Mouse (Mus musculus) common myeloid progenitor, adult 5-6 weeks (primary cell): Measurements from ENCODE around the gene Plekhm1. TPM values are rescaled to one million over a fixed set of nuclear protein-coding genes. Genes with fewer than 3 reads are reported as not detected.
"Not testable (repeated sequence)": the region's sequence is repeated elsewhere in the genome, so short reads cannot be mapped to it uniquely, and the experiment has no call there.

Source experiments
- ATAC-seq: replicated peaks from 2 replicates; pipeline ENCODE4 v1.8.0; 2016; ENCODE audit warnings: low read depth, mild to moderate bottlenecking, moderate TSS enrichment, inconsistent platforms; ENCODE audit not compliant: poor library complexity, severe bottlenecking
- total RNA-seq: library from RNA; stranded (forward); fragments of 200-1000, 187-1606 nt; gene quantifications from 2 replicates; pipeline ENCODE4 v1.2.3, GENCODE M21; 2017

Plekhm1 gene
- 3.6 and 6.3 TPM in 2 replicates for total RNA-seq

DNA sequence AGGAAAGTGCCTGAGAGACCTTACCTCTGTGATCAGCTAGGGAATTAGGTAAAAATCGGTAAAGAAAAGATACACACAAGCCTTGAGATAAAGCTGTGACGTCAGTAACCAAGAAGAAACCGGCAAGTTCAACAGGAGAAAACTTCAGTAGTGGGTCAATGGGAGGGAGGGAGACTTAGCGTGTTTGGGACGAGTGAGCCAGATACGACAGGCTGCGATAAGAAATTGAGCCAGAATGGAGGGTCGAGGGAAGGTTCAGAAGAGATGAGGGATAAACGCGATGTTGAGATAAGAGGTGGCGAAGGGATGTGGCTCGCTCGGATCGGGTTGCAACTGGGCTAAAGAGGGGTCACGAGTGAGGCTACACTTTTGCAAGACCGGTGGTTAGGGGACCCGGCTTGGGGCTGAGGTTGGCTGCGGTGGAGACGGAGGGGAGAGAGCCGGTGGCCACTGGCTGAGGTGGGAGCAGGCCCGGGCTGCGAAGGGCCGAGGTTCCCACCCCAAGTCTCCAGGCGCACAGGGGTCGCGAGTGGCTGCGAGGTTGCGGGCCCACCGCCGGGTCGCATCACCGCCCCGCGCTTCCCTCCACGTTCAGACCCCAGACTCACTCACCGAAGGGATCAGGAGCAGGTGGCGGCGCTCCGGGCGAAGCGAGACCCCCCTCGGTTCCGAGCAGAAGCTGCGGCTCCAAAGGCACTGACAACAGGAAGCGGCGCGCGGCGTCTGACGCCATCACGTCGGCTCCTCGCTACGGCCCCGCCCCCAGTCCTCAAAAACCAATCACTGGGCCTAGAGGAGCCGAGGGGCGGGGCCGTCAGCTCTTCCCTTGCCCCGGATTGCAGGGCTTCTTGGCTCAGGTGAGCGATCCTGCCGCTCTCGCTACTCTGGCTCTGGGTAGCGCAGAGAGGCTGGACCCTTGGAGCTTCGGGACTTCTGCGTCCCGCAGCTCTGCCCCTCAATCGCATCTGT is at the start of gene Plekhm1:
Gene Plekhm1, minus strand, starts transcription at position 707 of the 969 bp plus-strand sequence.
- ATAC-seq = peak; percentile 96

DNA sequence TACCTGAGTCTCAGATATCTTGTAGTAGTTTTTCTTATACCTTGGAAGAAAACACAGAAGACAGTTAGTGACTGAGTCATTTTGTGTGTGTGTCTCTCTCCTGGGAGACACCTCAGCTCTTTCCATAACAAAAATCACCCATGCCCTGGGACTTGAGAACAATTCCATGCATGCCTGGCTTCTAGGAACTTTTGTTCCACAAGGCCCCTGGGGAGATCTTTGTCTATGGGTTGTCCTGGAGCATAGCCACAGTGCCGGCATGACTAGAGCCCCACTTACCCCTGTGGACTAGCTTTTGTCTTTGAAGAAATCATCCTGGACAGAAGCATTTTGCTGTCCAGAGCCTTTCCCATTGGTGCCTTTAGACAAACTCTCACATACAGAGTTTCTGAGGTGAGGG is 38.6 kb upstream of the Plekhm1 start:
- not testable (repeated sequence) for ATAC-seq

DNA sequence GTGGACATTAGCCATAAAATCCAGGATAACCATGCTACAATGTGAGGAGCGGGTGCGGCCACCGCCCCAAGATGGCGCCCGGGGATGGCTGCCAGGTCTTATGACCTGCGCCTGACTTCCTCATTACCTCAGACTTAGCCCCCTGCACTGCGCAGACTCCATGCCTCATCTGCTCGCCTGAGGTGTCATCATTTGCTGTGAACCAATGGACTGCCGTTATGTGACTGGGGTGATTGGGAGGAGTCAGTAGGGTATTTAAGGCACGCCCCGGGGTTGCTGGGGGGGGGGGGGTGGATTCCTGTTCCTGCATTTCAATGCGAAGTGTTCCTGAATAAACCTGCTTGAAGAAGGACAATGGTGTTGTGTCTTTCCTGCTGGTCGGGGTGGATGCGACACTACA is 37.2 kb upstream of the Plekhm1 start:
- ATAC-seq = not testable (repeated sequence)

DNA sequence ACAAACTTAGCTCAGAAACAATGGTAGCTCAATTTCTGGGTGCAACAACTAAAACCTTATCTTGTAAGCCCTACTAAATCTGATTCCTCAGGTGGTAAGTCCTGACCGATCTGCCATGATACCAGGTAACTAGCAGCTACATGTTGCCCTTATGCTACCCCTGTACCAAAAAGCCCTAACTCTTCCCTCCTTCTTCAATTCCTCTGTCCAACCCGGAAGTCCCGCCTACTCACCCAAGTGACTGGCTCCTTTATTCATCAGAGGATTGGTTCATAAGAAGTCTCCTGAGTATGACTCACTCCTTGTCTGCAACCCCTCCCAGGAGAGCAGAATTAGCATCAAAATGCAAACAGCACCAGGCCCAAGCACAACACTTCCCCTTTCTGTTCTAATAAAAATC is 31.2 kb upstream of the Plekhm1 start:
- ATAC-seq = no peak

DNA sequence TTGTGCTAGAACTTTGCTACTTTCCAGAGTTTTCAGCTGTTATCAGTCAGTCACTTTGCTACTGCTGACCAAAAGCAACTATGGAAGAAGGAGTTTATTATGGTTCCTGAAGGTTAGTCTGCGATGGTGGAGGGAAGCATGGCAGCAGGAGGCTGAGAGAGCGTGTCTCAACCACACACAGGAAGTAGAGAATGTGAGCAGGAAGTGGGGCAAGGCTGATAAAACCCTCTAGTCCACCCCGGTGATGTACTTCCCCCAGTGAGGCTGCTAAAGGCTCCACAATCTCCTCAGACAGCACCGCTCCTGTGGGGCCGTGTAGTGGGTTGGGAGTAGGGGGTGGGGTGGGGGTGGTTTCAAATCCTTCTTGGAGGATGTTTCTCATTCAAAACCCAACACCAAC is 23.8 kb upstream of the Plekhm1 start:
- peak; percentile 99 for ATAC-seq

DNA sequence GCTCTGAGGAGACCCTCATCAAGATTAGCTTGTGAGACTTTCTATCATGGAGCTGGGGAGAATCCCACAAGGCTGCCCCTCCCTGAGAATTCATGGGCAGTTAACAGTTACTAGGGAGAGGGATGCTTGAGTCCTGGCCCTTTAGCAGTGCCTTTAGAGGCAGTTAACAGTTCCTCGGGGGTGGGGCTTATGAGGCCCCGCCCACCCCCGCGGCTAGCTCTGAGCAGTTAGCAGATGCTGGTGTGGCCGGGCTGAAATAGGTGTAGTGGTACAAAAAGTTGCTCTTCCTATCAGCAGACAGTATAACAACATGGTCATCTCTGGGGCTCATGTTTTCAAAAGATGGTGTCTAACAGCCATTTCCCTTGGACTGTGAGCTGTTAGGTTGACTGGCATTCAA is 12.5 kb upstream of the Plekhm1 start:
- ATAC-seq = 0 out of 2 replicates have a peak, but pooled peaks have one; percentile 32

DNA sequence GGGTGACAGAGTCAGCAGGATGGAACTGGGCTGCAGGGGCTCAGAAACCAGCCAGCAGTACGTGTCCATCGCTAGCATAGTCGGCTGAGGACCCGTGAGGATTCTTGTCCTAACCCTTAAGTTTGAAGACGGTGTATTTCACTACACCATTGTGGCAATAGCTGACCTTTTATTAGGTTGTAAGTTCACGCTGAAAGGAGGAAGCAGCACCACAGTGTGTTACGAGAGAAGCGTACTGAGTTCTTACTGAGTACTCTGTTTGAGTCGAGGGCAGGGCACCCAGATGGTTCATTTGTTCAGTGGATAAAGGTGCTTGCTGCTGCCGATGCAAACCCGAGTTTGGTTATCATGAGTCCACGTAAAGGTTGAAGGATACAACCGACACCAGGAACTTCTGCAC is 7.2 kb upstream of the Plekhm1 start:
- no peak for ATAC-seq

DNA sequence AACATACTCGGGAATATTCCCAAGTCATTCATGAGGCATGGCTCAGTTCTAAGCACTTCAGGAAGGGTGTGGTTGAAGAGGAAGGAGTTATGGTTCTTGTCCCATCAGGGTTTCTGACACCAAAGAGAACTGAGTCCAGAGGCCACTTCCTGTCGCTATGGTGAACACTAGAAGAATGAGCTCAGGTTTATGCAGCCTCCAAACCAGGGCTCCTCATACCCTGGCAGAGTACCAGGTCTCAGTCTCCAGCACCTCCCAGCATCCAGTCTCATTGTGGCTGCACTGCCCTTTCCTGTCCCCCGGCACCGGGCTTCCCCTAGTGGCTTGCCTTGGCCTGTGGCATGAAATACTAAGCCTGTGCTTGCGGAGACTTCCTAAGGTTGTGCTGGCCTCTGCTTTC is 6.7 kb upstream of the Plekhm1 start:
- ATAC-seq = peak; percentile 56

DNA sequence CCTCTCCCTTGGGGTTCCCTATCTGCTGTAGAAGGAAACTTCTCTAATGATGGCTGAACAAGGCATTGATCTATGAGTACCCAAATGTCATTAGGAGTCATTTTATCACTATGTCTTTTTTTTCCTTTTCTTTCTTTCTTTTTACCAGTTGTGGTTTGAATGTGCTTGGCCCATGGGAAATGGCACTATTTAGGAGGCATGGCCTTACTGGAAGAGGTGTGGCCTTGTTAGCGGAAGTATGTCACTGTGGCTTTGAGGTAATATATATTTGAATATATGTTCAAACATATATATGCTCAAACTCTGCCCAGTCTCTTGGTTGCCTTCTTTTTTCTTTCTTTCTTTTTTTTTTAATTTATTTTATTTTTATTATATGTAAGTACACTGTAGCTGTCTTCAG is 1.0 kb upstream of the Plekhm1 start:
- no peak for ATAC-seq

DNA sequence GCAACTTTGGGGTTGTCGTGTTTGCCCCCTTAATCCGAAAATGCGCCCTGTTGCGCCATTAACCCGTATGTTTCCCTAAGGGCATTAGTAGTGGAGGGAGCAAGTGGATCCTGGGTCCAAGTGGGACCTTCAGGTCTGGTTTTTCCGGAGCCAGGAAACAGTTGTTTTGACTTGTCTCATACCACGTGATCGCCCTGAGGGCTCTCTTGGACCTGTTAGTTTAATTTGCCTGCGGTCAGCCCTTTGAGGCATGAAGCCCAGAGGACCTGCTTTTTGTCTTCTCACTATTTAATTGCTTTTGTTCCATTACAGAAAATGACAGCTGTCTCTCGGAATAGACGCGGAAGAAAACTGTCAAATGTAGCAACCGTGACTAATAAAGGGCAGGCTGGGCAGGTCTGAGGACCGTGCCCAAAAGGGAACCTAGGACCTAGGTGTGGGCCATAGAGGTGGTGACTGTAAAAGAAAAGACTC is 500 bp upstream of the Plekhm1 start:
- peak; percentile 40; the same call in 1 of the 2 replicates for ATAC-seq

DNA sequence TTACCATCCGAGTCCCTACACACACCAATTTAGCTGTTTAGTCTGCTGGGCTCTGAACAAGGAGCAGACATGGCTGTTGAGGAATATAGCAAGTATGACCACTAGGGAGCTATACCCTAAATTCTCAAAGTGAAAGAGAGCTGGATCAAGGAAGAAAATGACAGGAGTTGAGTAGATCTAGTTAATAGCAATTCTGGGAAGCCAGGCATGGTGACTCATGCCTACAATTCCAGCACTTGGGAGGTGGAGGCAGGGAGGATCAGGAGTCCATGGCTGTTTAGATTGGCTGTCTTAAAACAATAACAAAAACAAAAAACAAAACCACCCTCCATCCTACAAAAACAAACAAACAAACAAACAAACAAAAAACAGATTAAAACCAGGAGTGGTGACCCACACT is 1.2 kb downstream of the Plekhm1 start:
- no peak for ATAC-seq

DNA sequence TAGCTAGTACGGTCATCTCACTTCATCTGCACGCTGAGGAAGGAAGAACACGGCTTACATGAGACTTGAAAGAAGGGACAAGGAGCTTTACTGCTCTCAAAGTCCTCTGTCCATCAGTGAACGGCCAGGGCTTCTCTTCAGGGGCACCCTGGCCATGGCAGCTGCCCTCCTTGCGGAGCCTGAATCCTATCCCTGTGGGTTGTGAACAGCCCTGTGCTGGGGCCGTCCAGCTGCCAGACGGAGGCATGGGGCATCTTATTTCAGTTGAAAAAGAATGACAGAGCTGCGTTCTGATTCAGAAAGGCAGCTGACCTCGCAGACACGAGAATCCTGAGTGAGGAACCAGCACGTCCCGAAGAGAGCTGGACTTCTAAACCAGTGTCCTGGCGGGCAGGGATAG is 3.6 kb downstream of the Plekhm1 start:
- ATAC-seq = no peak

DNA sequence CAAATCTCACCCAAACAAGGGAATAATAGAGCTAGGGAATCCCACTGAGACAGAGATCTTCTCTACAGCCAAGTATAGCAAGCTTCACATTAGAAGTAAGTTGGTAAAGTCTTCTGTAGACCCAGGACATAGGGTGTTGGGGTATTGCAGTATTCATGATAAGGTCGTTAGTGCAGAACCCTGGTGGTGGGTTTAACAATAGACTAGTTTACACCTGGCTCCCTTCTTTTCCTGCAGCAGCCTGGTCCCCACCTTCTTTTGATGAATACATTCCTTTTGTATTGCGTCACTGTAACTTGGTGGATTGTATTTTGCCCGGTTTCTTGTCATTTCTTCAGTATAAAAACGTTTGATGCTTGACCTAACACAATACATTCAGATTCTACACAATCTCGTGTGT is 5.4 kb downstream of the Plekhm1 start:
- not testable (repeated sequence) for ATAC-seq

DNA sequence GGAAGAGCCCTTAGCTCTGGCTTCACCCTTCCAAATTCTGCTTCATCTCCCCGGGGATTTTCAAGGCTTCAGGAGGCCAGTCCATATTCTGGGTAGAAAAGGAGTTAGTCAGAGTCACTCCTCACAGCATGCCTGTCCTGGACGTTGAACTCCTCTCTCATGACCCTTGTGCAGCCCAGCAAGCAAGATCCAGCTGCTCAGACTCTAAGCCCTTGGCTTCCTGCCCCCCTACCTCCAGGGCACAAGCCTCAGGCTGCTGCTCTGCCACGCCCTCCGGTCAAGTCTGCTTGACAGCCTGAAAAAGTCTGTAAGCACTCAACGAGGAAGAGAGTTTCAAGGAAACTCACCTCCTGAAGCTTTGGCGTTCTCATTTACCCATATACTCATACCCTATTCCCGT is 5.9 kb downstream of the Plekhm1 start:
- no peak for ATAC-seq

DNA sequence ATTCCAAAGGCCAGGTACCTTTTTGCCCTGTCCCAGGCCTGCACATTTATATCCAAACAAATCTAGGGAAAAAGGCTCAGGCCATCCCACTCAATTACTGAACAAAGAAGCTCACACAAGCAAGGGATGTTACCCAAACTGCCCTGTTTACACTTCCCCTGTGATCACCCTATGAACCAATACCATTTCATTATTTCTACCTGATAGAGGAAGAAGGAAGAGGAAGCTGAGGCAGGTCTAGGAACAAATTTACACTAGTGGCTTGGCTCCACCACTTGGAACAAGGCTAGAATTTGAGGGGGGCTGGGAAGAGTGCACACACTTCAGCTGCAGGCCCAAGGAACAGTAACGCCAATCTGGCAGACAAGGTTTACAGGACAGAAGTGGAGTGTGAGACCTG is 6.7 kb downstream of the Plekhm1 start:
- no peak for ATAC-seq

DNA sequence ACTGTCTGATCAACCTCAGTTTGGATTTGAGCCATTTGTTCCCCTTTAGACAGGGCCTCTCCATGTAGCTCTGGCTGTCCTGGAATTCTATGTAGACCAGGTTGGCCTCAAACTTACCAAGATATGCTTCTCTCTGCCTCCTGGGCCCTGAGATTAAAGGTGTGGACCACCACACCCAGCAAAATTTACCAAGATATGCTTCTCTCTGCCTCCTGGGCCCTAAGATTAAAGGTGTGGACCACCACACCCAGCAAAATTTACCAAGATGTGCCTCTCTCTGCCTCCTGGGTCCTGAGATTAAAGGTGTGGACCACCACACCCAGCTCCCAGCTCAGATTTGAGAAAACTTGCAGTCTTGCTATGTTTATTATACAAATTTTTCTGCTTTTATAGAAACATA is 7.9 kb downstream of the Plekhm1 start:
- no peak for ATAC-seq

DNA sequence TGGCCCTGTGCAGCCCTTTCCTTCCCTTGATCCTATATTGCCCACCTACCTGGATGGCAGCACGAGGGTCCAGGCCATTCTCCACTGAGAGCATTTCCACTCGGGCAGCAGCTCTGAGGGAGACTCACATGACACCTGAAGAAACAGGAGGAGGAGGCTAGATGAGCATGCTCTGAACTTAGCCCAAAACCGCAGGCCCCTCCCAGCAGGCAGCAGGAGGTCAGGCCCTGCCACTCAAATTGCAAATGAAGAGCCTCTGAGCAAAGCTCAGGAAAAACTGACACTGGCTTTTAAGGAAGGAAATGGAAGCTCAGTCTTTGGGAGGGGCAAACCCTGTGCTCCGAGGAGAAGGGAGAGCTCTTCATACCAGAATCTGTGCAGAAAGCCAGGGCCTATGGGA is 8.7 kb downstream of the Plekhm1 start:
- ATAC-seq = no peak

DNA sequence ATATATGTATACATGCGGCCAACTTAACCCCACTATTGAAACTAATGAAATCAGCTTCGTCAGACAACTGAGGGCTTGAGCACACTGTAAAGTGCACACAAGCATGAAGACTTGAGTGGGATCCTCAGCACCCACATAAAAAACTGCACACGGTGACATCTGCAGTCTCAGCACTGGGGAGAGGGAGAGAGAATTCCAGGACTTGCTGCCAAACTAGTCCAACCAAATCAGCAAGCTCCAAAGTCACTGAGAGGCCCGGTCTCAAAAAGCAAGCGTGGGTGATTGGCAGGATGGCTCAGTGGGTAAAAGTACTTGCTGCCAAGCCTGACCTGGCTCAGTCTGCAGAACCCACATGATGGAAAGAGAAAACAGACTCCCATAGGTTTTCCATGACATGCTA is 9.7 kb downstream of the Plekhm1 start:
- ATAC-seq = no peak

DNA sequence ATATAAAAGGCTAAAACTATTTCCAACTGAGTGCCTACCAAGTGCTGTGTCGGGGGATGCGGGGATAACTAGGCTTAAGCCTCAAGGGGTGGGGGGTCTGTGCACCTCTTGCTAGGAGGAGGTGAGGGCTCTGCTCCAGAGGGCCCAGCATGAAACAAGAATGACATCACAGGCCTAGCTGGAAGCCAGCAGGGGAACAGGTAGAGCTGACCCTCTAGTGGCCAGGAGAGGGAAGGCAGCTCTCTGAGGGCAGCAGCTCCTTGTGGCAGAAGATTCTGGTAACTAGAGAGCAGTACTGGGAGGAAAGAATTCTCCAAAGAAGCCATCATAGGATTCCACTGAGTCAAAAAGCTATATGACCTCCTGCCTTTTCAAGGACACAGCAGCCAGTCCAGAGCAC is 10.3 kb downstream of the Plekhm1 start:
- ATAC-seq = peak; percentile 67

DNA sequence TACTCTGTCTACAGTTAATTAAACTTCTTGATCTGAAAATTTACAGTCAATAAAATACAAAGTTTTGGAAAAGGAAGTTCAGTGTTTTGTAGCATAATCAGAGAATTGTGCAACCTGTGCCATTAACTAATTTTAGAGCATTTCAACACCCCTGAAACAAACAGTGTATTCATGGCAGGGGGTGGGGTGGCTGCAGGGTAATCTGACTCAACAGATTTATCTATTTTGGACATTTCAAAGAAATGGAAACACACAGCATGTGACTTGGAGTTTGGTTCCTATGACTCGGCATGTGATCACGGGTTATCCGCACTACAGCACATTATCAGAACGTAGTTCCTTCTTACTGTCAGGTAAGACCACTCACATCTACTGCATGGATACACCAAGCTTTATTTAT is 12.5 kb downstream of the Plekhm1 start:
- ATAC-seq = peak; percentile 61

DNA sequence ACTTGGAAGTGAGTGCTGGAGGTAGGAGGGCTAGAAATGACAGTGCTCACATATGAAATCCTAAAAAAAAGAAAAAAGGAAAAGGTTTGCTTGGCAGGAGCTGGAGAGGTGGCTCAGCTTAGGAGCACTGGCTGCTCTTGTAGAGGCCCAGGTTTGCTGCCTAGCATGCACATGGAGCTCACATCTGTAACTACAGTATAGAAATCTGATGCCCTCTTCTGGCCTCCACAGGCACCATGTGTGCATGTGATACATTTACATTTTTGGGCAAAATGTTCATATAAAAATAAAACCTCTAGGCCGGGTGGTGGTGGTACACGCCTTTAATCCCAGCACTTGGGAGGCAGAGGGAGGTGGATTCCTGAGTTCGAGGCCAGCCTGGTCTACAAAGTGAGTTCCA is 13.4 kb downstream of the Plekhm1 start:
- ATAC-seq = no peak; the same call in 1 of the 2 replicates

DNA sequence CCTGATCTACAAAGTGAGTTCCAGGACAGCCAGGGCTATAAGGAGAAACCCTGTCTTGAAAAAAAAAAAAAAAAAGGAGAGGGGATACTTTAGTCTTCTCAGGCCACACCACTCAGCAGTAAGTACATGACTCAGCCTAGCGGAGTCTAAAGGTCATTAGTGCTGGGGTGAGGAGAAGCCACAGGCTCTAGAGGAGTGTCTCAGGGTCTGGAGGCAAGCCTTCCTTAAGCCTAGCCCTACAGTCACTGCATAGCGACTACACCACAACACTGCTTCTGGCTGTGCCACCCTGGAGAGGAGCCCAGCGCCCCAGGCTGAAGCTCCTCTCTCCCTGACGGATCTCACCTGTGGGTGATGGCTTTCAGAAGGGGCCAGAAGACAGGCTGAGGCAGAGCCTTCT is 15.8 kb downstream of the Plekhm1 start:
- no peak for ATAC-seq
